ENCODE assay signal across 1 mouse cellular context in genomic region chr10:75353838-75354241, GRCm38 (mm10). TPM values are rescaled to one million over a fixed set of nuclear protein-coding genes. Genes with fewer than 3 reads are reported as not detected.
"Had no signal": no experiment of that assay in that cellular context is flagged by ENCODE, and none has a peak within 500 bp of the region (broad histone marks: within the 10 kb centered on the region; RNA-seq: fewer than 3 reads in every experiment).

No protein-coding gene starts in this region.

RNA-seq across cellular contexts. Expression of gene Upb1, which starts 47.1 kb away (rescaled TPM):
- polyA plus RNA-seq: neural tube, embryonic 13.5 days had no signal
